8 mouse cellular contexts compared by ENCODE assay signal in the genomic region with DNA sequence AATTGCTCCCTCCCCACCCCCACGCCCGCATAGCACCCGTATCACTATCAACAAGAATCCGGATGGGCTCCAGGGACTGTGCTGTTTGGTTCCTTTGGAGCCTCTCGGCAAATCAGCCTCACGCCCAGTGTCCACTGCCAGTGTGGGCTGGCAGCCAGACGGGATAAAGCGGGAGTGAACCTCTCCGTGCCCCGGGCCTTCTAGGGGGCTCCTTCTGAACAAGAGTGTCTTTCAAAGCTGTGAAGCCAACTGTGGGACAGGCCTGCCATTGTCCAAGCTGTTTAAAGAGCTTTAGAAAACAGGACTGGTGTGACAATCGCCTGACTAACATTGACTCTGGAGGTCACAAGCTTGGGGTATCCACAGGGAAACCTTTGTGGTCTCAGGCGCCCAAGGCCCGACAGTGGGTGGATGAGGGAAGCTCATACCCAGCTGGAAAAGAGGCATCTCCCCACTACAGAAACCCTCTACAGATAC.
A peak's percentile ranks its signal among the peaks of the same experiment; 100 is the strongest.
DNase-seq lines count a peak whose midpoint lies in the region; ATAC-seq and TF ChIP-seq lines count a peak whose summit lies in the region.

No protein-coding gene starts in this region.

- no peaks in the 10 kb centered on the region for H3K27me3 ChIP-seq in heart, embryonic 15.5 days
- H3K27me3 ChIP-seq in midbrain, postnatal 0 days (ENCODE audit: insufficient read depth, low read length): no peaks in the 10 kb centered on the region

- peak; percentile 53 for DNase-seq in gastrocnemius, adult 2 months
- DNase-seq in gastrocnemius, adult 18-20 months (ENCODE audit: low spot score): no peak
- DNase-seq in embryo, embryonic 11 days: peak; percentile 34
- DNase-seq in left cerebral cortex, adult 11 months (ENCODE audit: low spot score): peak; percentile 68
- peak; percentile 85 for DNase-seq in midbrain, postnatal 0 days (ENCODE audit: low spot score)
- no peak for DNase-seq in spleen, postnatal 14 days (ENCODE audit: low spot score in 2 of 2)
- DNase-seq in kidney, adult 11 months: no peak

- intact Hi-C loops in gastrocnemius, adult 2 months (cut with DNase I): no loop called here

- H3K27ac ChIP-seq in gastrocnemius, adult 2 months: peak overlapping the region; percentile 68
- H3K27ac ChIP-seq in heart, embryonic 15.5 days: peak overlapping the region; percentile 81
- H3K27ac ChIP-seq in midbrain, postnatal 0 days (ENCODE audit: low read depth, low read length): 0 out of 2 replicates have a peak overlapping the region, but pooled peaks have one; percentile 34

- 35% methylated on average over 13 of the region's 13 CpGs for WGBS in heart, embryonic 15.5 days
- WGBS in midbrain, postnatal 0 days: 56% methylated on average over 13 of the region's 13 CpGs

- ATAC-seq in heart, embryonic 15.5 days (replicated peaks; ENCODE audit: insufficient number of reproducible peaks, insufficient read depth, low FRiP score, low read depth): peak; percentile 83
- ATAC-seq in midbrain, postnatal 0 days (ENCODE audit: low FRiP score): peak; percentile 86

- TF ChIP-seq CTCF in gastrocnemius, adult 2 months (IDR thresholded peaks at IDR 0.05): no peak
- no peak for TF ChIP-seq CTCF in midbrain, postnatal 0 days (IDR thresholded peaks at IDR 0.05)

- H3K4me3 ChIP-seq in gastrocnemius, adult 2 months: no peak overlapping the region
- no peak overlapping the region for H3K4me3 ChIP-seq in heart, embryonic 15.5 days
- no peak overlapping the region for H3K4me3 ChIP-seq in midbrain, postnatal 0 days (ENCODE audit: low read depth, low read length)

- H3K36me3 ChIP-seq in heart, embryonic 15.5 days: no peaks in the 10 kb centered on the region
- H3K36me3 ChIP-seq in midbrain, postnatal 0 days (ENCODE audit: insufficient read depth, low read length): no peaks in the 10 kb centered on the region

- H3K9me3 ChIP-seq in heart, embryonic 15.5 days (replicated peaks): no peaks in the 10 kb centered on the region
- H3K9me3 ChIP-seq in midbrain, postnatal 0 days (ENCODE audit: low read length): no peaks in the 10 kb centered on the region

- peaks cover 18% of the 10 kb centered on the region for H3K4me1 ChIP-seq in heart, embryonic 15.5 days (replicated peaks)
- no peaks in the 10 kb centered on the region for H3K4me1 ChIP-seq in midbrain, postnatal 0 days (ENCODE audit: insufficient read depth, low read length)

- no peak overlapping the region; the same call in 1 of the 2 replicates for H3K4me2 ChIP-seq in heart, embryonic 15.5 days
- H3K4me2 ChIP-seq in midbrain, postnatal 0 days (ENCODE audit: low read depth, low read length, poor library complexity, severe bottlenecking): no peak overlapping the region

- no peak overlapping the region for H3K9ac ChIP-seq in heart, embryonic 15.5 days
- H3K9ac ChIP-seq in midbrain, postnatal 0 days (replicated peaks; ENCODE audit: low read length, poor library complexity, severe bottlenecking): no peak overlapping the region

Comparison
In these comparisons a context has a peak if more than half of its experiments do, and no peak if none do; other contexts are left out.
1. DNase-seq: peak in gastrocnemius, adult 2 months (single experiment), embryo, embryonic 11 days (single experiment), left cerebral cortex, adult 11 months (single experiment) and midbrain, postnatal 0 days (single experiment); none in gastrocnemius, adult 18-20 months (single experiment), spleen, postnatal 14 days (0 of 2) and kidney, adult 11 months (single experiment).
2. Peak in every context shown above with its lines, with median percentiles within 50 percentile points of each other: H3K27ac ChIP-seq.